Mouse (Mus musculus) common myeloid progenitor, adult 5-6 weeks (primary cell): ENCODE data around the gene Tmod2. TPM values are rescaled to one million over a fixed set of nuclear protein-coding genes. Genes with fewer than 3 reads are reported as not detected.

Source experiments
- ATAC-seq: replicated peaks from 2 replicates; pipeline ENCODE4 v1.8.0; 2016; ENCODE audit warnings: low read depth, mild to moderate bottlenecking, moderate TSS enrichment, inconsistent platforms; ENCODE audit not compliant: poor library complexity, severe bottlenecking
- total RNA-seq: library from RNA; stranded (forward); fragments of 200-1000, 187-1606 nt; gene quantifications from 2 replicates; pipeline ENCODE4 v1.2.3, GENCODE M21; 2017

Gene Tmod2
- total RNA-seq, 1 experiment from 2014 or later = not detected

- ATAC-seq = no peak
Measured at GRCm38 (mm10) chr9:75607496-75607895, 3.6 kb downstream of the Tmod2 start.

GRCm38 (mm10) chr9:75601510-75601909 is 9.6 kb downstream of the Tmod2 start:
- ATAC-seq = no peak

- no peak for ATAC-seq
Measured at GRCm38 (mm10) chr9:75600166-75600934, 10.8 kb downstream of the Tmod2 start.

GRCm38 (mm10) chr9:75599191-75599841 is 11.8 kb downstream of the Tmod2 start:
- no peak for ATAC-seq

GRCm38 (mm10) chr9:75597596-75597995 is 13.5 kb downstream of the Tmod2 start:
- ATAC-seq = no peak

GRCm38 (mm10) chr9:75597036-75597435 is 14.1 kb downstream of the Tmod2 start:
- ATAC-seq = no peak

- no peak for ATAC-seq
Measured at GRCm38 (mm10) chr9:75593481-75593880, 17.6 kb downstream of the Tmod2 start.

- ATAC-seq = no peak
Measured at GRCm38 (mm10) chr9:75589850-75590790, 21.0 kb downstream of the Tmod2 start.

GRCm38 (mm10) chr9:75581694-75582350 is 29.3 kb downstream of the Tmod2 start:
- peak; percentile 77 for ATAC-seq

GRCm38 (mm10) chr9:75579321-75579720 is 31.8 kb downstream of the Tmod2 start:
- no peak for ATAC-seq

- no peak for ATAC-seq
Measured at GRCm38 (mm10) chr9:75571036-75571942, 39.8 kb downstream of the Tmod2 start.

- peak; percentile 86 for ATAC-seq
Measured at GRCm38 (mm10) chr9:75568399-75568798, 42.7 kb downstream of the Tmod2 start.

GRCm38 (mm10) chr9:75564892-75565291 is 46.2 kb downstream of the Tmod2 start:
- ATAC-seq = no peak

GRCm38 (mm10) chr9:75563622-75564021 is 47.5 kb downstream of the Tmod2 start:
- no peak for ATAC-seq

- no peak for ATAC-seq
Measured at GRCm38 (mm10) chr9:75563176-75563575, 47.9 kb downstream of the Tmod2 start.

- ATAC-seq = no peak
Measured at GRCm38 (mm10) chr9:75561040-75561669, 50.0 kb downstream of the Tmod2 start.

GRCm38 (mm10) chr9:75560353-75560752 is 50.8 kb downstream of the Tmod2 start:
- no peak for ATAC-seq

GRCm38 (mm10) chr9:75559512-75560012 is 51.6 kb downstream of the Tmod2 start, which contains the start of gene Tmod3:
Gene Tmod3, minus strand, starts transcription at chr9:75559657.
- peak; percentile 86 for ATAC-seq
